Mouse (Mus musculus): ENCODE measurements around the gene Bicc1. TPM values are rescaled to one million over a fixed set of nuclear protein-coding genes. Genes with fewer than 3 reads are reported as not detected.

Gene Bicc1
- polyA plus RNA-seq, 1 experiment from 2014 or later, result 24.2 TPM

- ATAC-seq (replicated peaks; ENCODE audit: low FRiP score, low TSS enrichment, low read depth) (no peak), DNase-seq (ENCODE audit: low spot score) (no peak)
Observed at GRCm38 (mm10) chr10:70877631-70878030, 281.9 kb downstream of the Bicc1 start.

GRCm38 (mm10) chr10:70876522-70876921 lies 283.0 kb downstream of the Bicc1 start:
- no peak for DNase-seq (ENCODE audit: low spot score)
- H3K9ac ChIP-seq (ENCODE audit: low read length), result no peak overlapping the region
- H3K27me3 ChIP-seq (replicated peaks; ENCODE audit: control insufficient read depth, insufficient read depth, low read length), result no peaks in the 10 kb centered on the region
- no peak overlapping the region for H3K4me2 ChIP-seq (ENCODE audit: low read length)
- no peaks in the 10 kb centered on the region for H3K4me1 ChIP-seq (replicated peaks; ENCODE audit: control insufficient read depth, insufficient read depth, low read length)
- H3K36me3 ChIP-seq (ENCODE audit: control insufficient read depth, insufficient read depth, low read length), result no peaks in the 10 kb centered on the region
- no peak overlapping the region for H3K27ac ChIP-seq (ENCODE audit: low read depth)
- 84% methylated on average over 9 of the region's 9 CpGs for WGBS
- no peaks in the 10 kb centered on the region for H3K9me3 ChIP-seq (ENCODE audit: control insufficient read depth, low read length)
- H3K4me3 ChIP-seq (ENCODE audit: low read depth, low read length), result no peak overlapping the region
- no peak for ATAC-seq (replicated peaks; ENCODE audit: low FRiP score, low TSS enrichment, low read depth)

More at GRCm38 (mm10) chr10:70877631-70878030, 281.9 kb downstream of the Bicc1 start:
- Histone ChIP-seq H3K9ac (ENCODE audit: low read length) (no peak overlapping the region), H3K36me3 (ENCODE audit: control insufficient read depth, insufficient read depth, low read length) (no peaks in the 10 kb centered on the region), H3K27ac (ENCODE audit: low read depth) (no peak overlapping the region), H3K9me3 (ENCODE audit: control insufficient read depth, low read length) (no peaks in the 10 kb centered on the region), H3K4me3 (ENCODE audit: low read depth, low read length) (no peak overlapping the region), H3K27me3 (replicated peaks; ENCODE audit: control insufficient read depth, insufficient read depth, low read length) (no peaks in the 10 kb centered on the region), H3K4me1 (replicated peaks; ENCODE audit: control insufficient read depth, insufficient read depth, low read length) (no peaks in the 10 kb centered on the region), H3K4me2 (ENCODE audit: low read length) (no peak overlapping the region)
- WGBS, result 84% methylated on average over 8 of the region's 8 CpGs

- H3K27me3 ChIP-seq (replicated peaks; ENCODE audit: control insufficient read depth, insufficient read depth, low read length), result no peaks in the 10 kb centered on the region
- no peak overlapping the region for H3K4me3 ChIP-seq (ENCODE audit: low read depth, low read length)
- DNase-seq (ENCODE audit: low spot score), result no peak
- no peaks in the 10 kb centered on the region for H3K4me1 ChIP-seq (replicated peaks; ENCODE audit: control insufficient read depth, insufficient read depth, low read length)
- no peak overlapping the region for H3K9ac ChIP-seq (ENCODE audit: low read length)
- no peaks in the 10 kb centered on the region for H3K9me3 ChIP-seq (ENCODE audit: control insufficient read depth, low read length)
- WGBS, result 66% methylated on average over 8 of the region's 8 CpGs
- H3K27ac ChIP-seq (ENCODE audit: low read depth), result no peak overlapping the region
- no peaks in the 10 kb centered on the region for H3K36me3 ChIP-seq (ENCODE audit: control insufficient read depth, insufficient read depth, low read length)
- H3K4me2 ChIP-seq (ENCODE audit: low read length), result no peak overlapping the region
- ATAC-seq (replicated peaks; ENCODE audit: low FRiP score, low TSS enrichment, low read depth), result no peak
Observed at GRCm38 (mm10) chr10:70876119-70876518, 283.4 kb downstream of the Bicc1 start.

GRCm38 (mm10) chr10:70874994-70875538 lies 284.4 kb downstream of the Bicc1 start:
- Histone ChIP-seq H3K9ac (ENCODE audit: low read length) (no peak overlapping the region), H3K4me1 (replicated peaks; ENCODE audit: control insufficient read depth, insufficient read depth, low read length) (no peaks in the 10 kb centered on the region), H3K4me3 (ENCODE audit: low read depth, low read length) (no peak overlapping the region), H3K36me3 (ENCODE audit: control insufficient read depth, insufficient read depth, low read length) (no peaks in the 10 kb centered on the region), H3K27me3 (replicated peaks; ENCODE audit: control insufficient read depth, insufficient read depth, low read length) (no peaks in the 10 kb centered on the region), H3K27ac (ENCODE audit: low read depth) (no peak overlapping the region), H3K9me3 (ENCODE audit: control insufficient read depth, low read length) (no peaks in the 10 kb centered on the region), H3K4me2 (ENCODE audit: low read length) (no peak overlapping the region)
- 55% methylated on average over 12 of the region's 12 CpGs for WGBS
- no peak for DNase-seq (ENCODE audit: low spot score)
- ATAC-seq (replicated peaks; ENCODE audit: low FRiP score, low TSS enrichment, low read depth), result no peak

Other genes with a start within 250 kb of the Bicc1 start
- gene Tfam, start 78.6 kb upstream of the Bicc1 start, polyA plus RNA-seq (2014; fragmentation: Nextera tagmentation; extraction: Ambion mirVana), result 74.2 and 85.2 TPM in 2 replicates
- gene Ube2d1, start 125.6 kb upstream of the Bicc1 start, polyA plus RNA-seq (2014; fragmentation: Nextera tagmentation; extraction: Ambion mirVana), result 75.8 and 87.0 TPM in 2 replicates
- gene Cisd1, start 185.3 kb upstream of the Bicc1 start, polyA plus RNA-seq (2014; fragmentation: Nextera tagmentation; extraction: Ambion mirVana), result 103 and 108 TPM in 2 replicates
- 19.9 and 21.5 TPM in 2 replicates for gene Ipmk, start 188.1 kb upstream of the Bicc1 start, polyA plus RNA-seq (2014; fragmentation: Nextera tagmentation; extraction: Ambion mirVana)